Mouse (Mus musculus): ENCODE measurements at regions not wholly inside any gene's neighbourhood (a gene's known extent, or its start where the extent isn't known, plus 50 kb on each side); places are given as distances from the start of the nearest gene placed in this dataset.

DNA sequence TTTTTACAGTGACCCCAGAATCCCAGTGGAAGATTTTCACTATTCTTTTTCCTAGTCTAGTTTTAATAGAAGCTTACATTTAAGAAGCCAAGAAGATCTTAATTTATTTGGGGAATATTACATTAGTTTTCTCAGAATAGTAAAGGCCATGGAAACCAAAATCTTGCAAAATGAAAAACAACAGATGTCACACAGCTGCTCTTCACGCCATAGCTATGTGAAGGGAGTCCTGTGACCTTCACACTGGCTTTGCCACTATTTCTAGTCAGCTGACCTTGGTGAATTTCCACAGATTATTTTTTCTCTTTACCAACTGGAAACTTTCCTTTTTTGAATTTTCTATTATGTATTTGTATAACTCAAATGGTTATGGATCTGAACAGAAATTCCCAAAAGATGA lies 542.1 kb upstream of the Rgmb start:
- TF ChIP-seq CTCF (IDR thresholded peaks at IDR 0.05) (no peak), EP300 (IDR thresholded peaks at IDR 0.05) (no peak)
- no peak for ATAC-seq
- Histone ChIP-seq H3K4me1 (ENCODE audit: insufficient read depth, low read depth, low read length) (no peaks in the 10 kb centered on the region), H3K4me3 (ENCODE audit: low read depth, low read length) (no peak overlapping the region), H3K36me3 (ENCODE audit: insufficient read depth, low read length) (no peaks in the 10 kb centered on the region), H3K27ac (ENCODE audit: low read length) (no peak overlapping the region), H3K9ac (replicated peaks; ENCODE audit: low read depth) (no peak overlapping the region), H3K9me3 (ENCODE audit: low read length) (no peaks in the 10 kb centered on the region), H3K4me2 (replicated peaks; ENCODE audit: low read depth, low read length) (no peak overlapping the region), H3K27me3 (replicated peaks; ENCODE audit: insufficient read depth, low read length) (no peaks in the 10 kb centered on the region)
- WGBS, result 59% methylated on average over 1 of the region's 1 CpGs
- DNase-seq (ENCODE audit: low spot score), result peak; percentile 19

GRCm38 (mm10) chr17:16344061-16344460 lies 513.2 kb upstream of the Rgmb start:
- ATAC-seq (no peak), DNase-seq (ENCODE audit: low spot score) (peak; percentile 57)
- WGBS, result 32% methylated on average over 2 of the region's 2 CpGs
- Histone ChIP-seq H3K27me3 (replicated peaks; ENCODE audit: insufficient read depth, low read length) (no peaks in the 10 kb centered on the region), H3K4me1 (ENCODE audit: insufficient read depth, low read depth, low read length) (peaks cover 2% of the 10 kb centered on the region; the same call in 1 of the 2 replicates), H3K4me3 (ENCODE audit: low read depth, low read length) (no peak overlapping the region), H3K36me3 (ENCODE audit: insufficient read depth, low read length) (no peaks in the 10 kb centered on the region), H3K9me3 (ENCODE audit: low read length) (no peaks in the 10 kb centered on the region), H3K4me2 (replicated peaks; ENCODE audit: low read depth, low read length) (no peak overlapping the region), H3K27ac (ENCODE audit: low read length) (no peak overlapping the region), H3K9ac (replicated peaks; ENCODE audit: low read depth) (no peak overlapping the region)
- TF ChIP-seq CTCF (IDR thresholded peaks at IDR 0.05) (no peak), EP300 (IDR thresholded peaks at IDR 0.05) (no peak)

- Histone ChIP-seq H3K9me3 (ENCODE audit: low read length) (no peaks in the 10 kb centered on the region), H3K4me3 (ENCODE audit: low read depth, low read length) (no peak overlapping the region), H3K27me3 (replicated peaks; ENCODE audit: insufficient read depth, low read length) (no peaks in the 10 kb centered on the region), H3K4me2 (replicated peaks; ENCODE audit: low read depth, low read length) (no peak overlapping the region), H3K36me3 (ENCODE audit: insufficient read depth, low read length) (no peaks in the 10 kb centered on the region), H3K9ac (replicated peaks; ENCODE audit: low read depth) (no peak overlapping the region), H3K4me1 (ENCODE audit: insufficient read depth, low read depth, low read length) (peaks cover 2% of the 10 kb centered on the region; the same call in 1 of the 2 replicates), H3K27ac (ENCODE audit: low read length) (no peak overlapping the region)
- WGBS, result 76% methylated on average over 4 of the region's 4 CpGs
- no peak for DNase-seq (ENCODE audit: low spot score)
- no peak for ATAC-seq
- no peak for TF ChIP-seq EP300 (IDR thresholded peaks at IDR 0.05)
- TF ChIP-seq CTCF (IDR thresholded peaks at IDR 0.05), result no peak
Measured at GRCm38 (mm10) chr17:16342785-16343184, 511.9 kb upstream of the Rgmb start.

GRCm38 (mm10) chr17:16339720-16340470 lies 509.1 kb upstream of the Rgmb start:
- Histone ChIP-seq H3K4me2 (replicated peaks; ENCODE audit: low read depth, low read length) (no peak overlapping the region), H3K4me1 (ENCODE audit: insufficient read depth, low read depth, low read length) (peaks cover 2% of the 10 kb centered on the region; the same call in 1 of the 2 replicates), H3K4me3 (ENCODE audit: low read depth, low read length) (no peak overlapping the region), H3K36me3 (ENCODE audit: insufficient read depth, low read length) (no peaks in the 10 kb centered on the region), H3K27me3 (replicated peaks; ENCODE audit: insufficient read depth, low read length) (no peaks in the 10 kb centered on the region), H3K9ac (replicated peaks; ENCODE audit: low read depth) (no peak overlapping the region), H3K9me3 (ENCODE audit: low read length) (no peaks in the 10 kb centered on the region), H3K27ac (ENCODE audit: low read length) (no peak overlapping the region)
- 30% methylated on average over 5 of the region's 5 CpGs for WGBS
- peak; percentile 49 for ATAC-seq
- no peak for TF ChIP-seq EP300 (IDR thresholded peaks at IDR 0.05)
- TF ChIP-seq CTCF (IDR thresholded peaks at IDR 0.05), result no peak
- DNase-seq (ENCODE audit: low spot score), result peak; percentile 15

- 88% methylated on average over 3 of the region's 3 CpGs for WGBS
- no peaks in the 10 kb centered on the region for H3K9me3 ChIP-seq (ENCODE audit: low read length)
- no peaks in the 10 kb centered on the region for H3K27me3 ChIP-seq (replicated peaks; ENCODE audit: insufficient read depth, low read length)
- DNase-seq (ENCODE audit: low spot score) (no peak), ATAC-seq (no peak)
- H3K36me3 ChIP-seq (ENCODE audit: insufficient read depth, low read length), result no peaks in the 10 kb centered on the region
- H3K4me2 ChIP-seq (replicated peaks; ENCODE audit: low read depth, low read length), result no peak overlapping the region
- H3K4me3 ChIP-seq (ENCODE audit: low read depth, low read length), result no peak overlapping the region
- H3K27ac ChIP-seq (ENCODE audit: low read length), result no peak overlapping the region
- no peak overlapping the region for H3K9ac ChIP-seq (replicated peaks; ENCODE audit: low read depth)
- TF ChIP-seq CTCF (IDR thresholded peaks at IDR 0.05) (no peak), EP300 (IDR thresholded peaks at IDR 0.05) (no peak)
- no peaks in the 10 kb centered on the region for H3K4me1 ChIP-seq (ENCODE audit: insufficient read depth, low read depth, low read length)
Measured at GRCm38 (mm10) chr17:16311914-16312313, 481.1 kb upstream of the Rgmb start.

GRCm38 (mm10) chr17:16311196-16311873 lies 480.5 kb upstream of the Rgmb start:
- no peak for ATAC-seq
- no peak for DNase-seq (ENCODE audit: low spot score)
- 70% methylated on average over 9 of the region's 9 CpGs for WGBS

More at GRCm38 (mm10) chr17:16311196-16311873, 480.5 kb upstream of the Rgmb start:
- Histone ChIP-seq H3K27ac (ENCODE audit: low read length) (no peak overlapping the region), H3K27me3 (replicated peaks; ENCODE audit: insufficient read depth, low read length) (no peaks in the 10 kb centered on the region), H3K9me3 (ENCODE audit: low read length) (no peaks in the 10 kb centered on the region), H3K9ac (replicated peaks; ENCODE audit: low read depth) (no peak overlapping the region), H3K4me3 (ENCODE audit: low read depth, low read length) (no peak overlapping the region), H3K4me2 (replicated peaks; ENCODE audit: low read depth, low read length) (no peak overlapping the region), H3K36me3 (ENCODE audit: insufficient read depth, low read length) (no peaks in the 10 kb centered on the region), H3K4me1 (ENCODE audit: insufficient read depth, low read depth, low read length) (no peaks in the 10 kb centered on the region)
- no peak for TF ChIP-seq CTCF (IDR thresholded peaks at IDR 0.05)
- no peak for TF ChIP-seq EP300 (IDR thresholded peaks at IDR 0.05)
